Mouse (Mus musculus) c-Kit-positive CD71-negative TER-119-negative erythroid progenitor cells, embryonic 14.5 days (primary cell): Measurements from ENCODE around the gene Gm9844.
A peak's percentile ranks its signal among the peaks of the same experiment; 100 is the strongest.
"Not testable (repeated sequence)": the region's sequence is repeated elsewhere in the genome, so short reads cannot be mapped to it uniquely, and the experiment has no call there.

Experiments
- DNase-seq: peaks from one replicate; pipeline ENCODE4 v3.0.0-alpha.2; 2013; ENCODE audit warnings: low read depth

Gene Gm9844

DNA sequence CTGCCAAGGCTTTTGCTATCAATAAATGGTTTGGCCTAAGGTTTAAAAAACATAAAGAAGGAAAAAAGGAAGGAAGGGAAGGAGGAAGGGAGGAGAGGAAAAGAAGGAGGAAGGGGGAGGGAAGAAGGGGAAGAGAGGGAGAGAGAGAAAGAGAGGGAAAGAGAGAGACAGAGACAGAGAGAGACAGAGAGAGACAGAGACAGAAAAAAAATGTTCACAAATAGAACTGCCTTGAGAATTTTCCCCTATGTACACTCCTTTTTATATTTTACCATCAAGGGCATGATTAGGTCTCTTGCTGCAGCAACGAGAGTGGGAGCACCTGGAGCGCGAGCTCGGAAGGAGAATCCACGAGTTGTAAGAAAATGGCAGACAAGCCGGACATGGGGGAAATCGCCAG lies at the start of gene Gm9844:
Gm9844 (plus strand) TSS at position 301 of the 400 bp plus-strand sequence.
- DNase-seq: no peak

DNA sequence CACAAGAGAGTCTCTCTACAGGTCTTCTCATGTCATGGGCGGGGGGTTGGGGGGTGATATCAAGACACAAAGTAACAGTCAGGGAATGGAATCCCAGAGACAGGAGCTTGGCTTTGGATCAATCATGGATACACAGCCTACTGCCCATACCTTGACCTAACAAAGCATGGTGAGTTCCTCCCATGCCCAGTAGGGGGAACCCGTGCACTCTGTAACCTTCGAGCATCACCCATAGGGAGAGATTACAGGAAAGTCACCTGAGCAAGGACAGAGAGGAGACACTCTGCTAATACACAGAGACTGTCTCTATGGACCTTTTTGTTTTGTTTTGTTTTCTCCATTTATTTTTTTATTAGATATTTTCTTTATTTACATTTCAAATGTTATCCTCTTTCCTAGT lies 44.5 kb upstream of the Gm9844 start:
- peak; percentile 77 for DNase-seq

GRCm38 (mm10) chr7:24824452-24824851 lies 37.6 kb upstream of the Gm9844 start:
- no peak for DNase-seq

- DNase-seq: no peak
Measured at GRCm38 (mm10) chr7:24827181-24827580, 34.8 kb upstream of the Gm9844 start.

- DNase-seq: not testable (repeated sequence)
Measured at GRCm38 (mm10) chr7:24838732-24839409, 23.1 kb upstream of the Gm9844 start.

DNA sequence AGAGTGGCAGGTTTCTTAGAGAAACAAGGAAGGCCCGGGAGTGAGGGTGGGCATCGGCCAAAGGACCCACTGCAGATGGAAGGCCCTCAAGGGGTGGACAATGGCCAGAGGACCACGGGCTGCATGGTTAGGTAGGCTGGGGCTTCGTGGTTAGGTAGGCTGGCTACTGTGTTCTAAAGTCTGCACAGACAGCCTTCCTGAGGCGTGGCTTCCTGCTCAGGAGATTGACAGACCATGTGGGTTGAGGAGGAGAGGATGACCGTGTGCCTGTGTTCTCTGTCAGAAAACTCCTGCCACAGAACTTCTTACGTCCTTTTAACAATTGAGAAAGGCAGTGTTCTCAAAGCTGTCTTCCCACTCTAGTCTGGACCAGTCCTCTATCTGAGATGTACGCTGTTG lies 22.6 kb upstream of the Gm9844 start:
- no peak for DNase-seq

DNA sequence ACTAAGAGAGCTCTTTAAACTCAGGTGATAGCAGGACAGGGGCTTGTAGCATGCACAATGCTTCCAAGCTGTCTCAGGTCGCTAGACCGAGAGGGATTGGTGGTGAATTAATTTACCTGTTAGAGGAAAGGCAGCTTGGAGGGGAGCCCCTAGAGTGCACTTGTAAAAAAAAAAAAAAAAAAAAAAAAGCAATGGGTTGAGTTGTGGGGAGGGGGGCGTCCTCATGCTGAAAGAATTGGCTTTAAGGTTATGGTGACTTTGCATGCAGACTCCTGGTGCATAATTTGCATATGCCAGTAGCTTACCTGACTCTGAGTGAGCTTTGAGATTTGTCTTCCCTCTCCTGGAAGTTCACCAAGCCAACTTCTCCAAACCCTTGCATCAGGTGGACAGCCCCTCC lies 21.7 kb upstream of the Gm9844 start:
- no peak for DNase-seq

- no peak for DNase-seq
Measured at GRCm38 (mm10) chr7:24841009-24841408, 21.0 kb upstream of the Gm9844 start.

- DNase-seq: no peak
Measured at GRCm38 (mm10) chr7:24844144-24844543, 17.9 kb upstream of the Gm9844 start.

- DNase-seq: no peak
Measured at GRCm38 (mm10) chr7:24845181-24845580, 16.8 kb upstream of the Gm9844 start.

- peak; percentile 67 for DNase-seq
Measured at GRCm38 (mm10) chr7:24845713-24846112, 16.3 kb upstream of the Gm9844 start.

DNA sequence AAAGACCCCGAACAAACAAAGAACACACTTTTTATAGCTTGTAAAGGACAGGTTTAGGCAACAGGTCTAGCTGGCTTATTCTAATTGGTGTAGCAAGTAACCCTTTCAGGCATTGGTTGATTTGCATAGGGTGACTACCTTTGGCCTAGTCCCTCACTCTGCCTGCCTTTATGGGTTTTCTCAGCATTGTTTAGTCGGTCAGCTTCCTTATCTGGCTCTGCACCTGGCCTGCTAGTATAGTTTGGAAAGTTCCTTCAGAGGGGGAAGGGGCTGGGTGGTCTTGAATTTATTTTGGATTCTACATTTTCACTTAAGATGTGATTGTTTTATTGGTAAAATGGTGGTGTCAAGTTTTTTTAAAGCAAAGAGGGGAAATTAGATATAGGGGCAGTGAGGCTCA lies 15.4 kb upstream of the Gm9844 start:
- not testable (repeated sequence) for DNase-seq

DNA sequence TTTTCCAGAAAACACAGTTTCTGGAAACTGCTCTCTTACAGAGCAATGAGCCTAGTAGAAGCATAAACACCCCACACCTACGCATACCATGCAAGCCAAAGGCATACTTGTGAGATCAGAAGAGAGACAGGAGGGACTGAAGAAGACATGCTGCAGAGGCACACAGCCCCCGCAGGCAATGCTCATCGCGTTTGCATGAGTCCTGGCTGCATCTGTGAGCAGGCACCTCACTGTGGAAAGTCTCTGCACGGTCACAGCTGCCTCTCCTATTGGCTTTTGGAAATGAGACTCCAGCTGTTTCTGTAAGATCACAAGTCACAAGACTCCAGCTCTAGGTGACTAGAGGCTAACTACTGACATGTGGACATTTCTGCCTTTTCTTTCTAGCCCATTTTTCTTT lies 11.9 kb upstream of the Gm9844 start:
- DNase-seq: no peak

GRCm38 (mm10) chr7:24850899-24851303 lies 11.1 kb upstream of the Gm9844 start:
- DNase-seq: peak; percentile 69

GRCm38 (mm10) chr7:24851596-24852325 lies 10.3 kb upstream of the Gm9844 start:
- no peak for DNase-seq

- peak; percentile 70 for DNase-seq
Measured at GRCm38 (mm10) chr7:24852557-24853232, 9.3 kb upstream of the Gm9844 start.

DNA sequence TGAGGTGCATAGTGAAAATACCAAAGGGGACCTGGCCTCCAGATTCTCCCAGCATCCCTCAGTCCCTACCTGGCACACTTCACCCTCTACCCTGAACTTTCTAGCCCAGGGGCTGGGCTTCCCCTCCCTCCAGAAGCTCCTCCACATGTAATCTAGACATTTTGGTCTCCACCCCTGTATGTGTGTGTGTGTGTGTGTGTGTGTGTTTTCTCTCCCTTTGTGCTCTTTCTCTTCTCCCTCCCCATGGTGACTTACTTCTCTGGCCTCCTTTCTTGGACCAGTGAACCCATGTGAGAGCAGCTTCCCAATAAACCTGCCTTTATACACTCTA lies 8.8 kb upstream of the Gm9844 start:
- DNase-seq: no peak

DNA sequence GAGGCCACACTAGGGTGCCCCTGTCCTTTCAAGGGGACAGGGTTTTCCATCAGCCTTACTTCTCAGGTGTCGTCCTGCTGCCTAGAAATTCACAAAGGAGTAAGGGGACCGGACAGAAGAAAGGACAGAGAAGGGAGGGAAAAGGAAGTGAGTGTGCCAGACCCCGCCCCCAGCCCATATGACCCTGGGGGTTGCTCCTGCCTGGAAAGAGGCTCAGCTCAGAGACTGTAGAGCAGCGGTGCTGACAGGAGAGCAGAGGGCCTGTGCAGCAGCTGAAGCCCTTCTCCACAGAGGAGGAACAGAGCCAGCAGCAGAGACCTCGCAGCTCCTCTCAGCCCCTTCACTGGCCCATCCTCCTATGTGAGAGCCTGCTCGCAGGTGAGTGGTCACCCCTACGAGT lies 8.3 kb upstream of the Gm9844 start:
- no peak for DNase-seq

DNA sequence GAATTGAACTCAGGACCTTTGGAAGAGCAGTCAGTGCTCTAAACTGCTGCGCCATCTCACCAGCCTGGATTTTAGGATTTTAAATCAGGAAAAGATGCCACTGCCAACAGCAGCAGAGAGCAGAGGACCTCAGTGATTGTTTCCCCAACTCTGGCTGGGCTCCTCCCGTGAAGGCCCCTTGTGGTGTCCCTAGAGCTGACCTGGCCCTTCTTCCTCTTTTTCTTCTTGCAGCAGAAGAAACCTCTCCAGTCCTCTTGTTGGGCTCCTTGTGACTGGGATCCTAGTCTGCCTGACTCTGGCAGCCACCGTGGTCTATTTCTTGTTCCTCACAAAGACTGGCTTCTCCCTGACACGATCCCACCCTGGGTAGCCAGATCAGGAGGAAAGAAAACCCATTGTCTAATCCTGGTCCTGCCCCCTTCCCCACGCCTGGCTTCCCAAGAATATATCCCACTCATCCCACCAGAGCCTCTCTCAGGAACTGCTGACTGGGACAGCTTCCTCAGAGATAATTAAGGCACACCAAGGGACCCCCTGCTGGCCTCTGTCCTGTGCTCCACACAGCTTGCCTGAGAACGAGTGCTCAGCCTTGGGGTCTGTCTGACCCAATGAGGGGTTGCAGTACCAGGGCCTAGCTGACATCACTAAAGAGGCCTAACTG lies 5.4 kb upstream of the Gm9844 start:
- DNase-seq: no peak

- DNase-seq: no peak
Measured at GRCm38 (mm10) chr7:24859234-24859633, 2.8 kb upstream of the Gm9844 start.

GRCm38 (mm10) chr7:24862853-24863252 lies 840 bp downstream of the Gm9844 start:
- no peak for DNase-seq

GRCm38 (mm10) chr7:24864156-24864555 lies 2.1 kb downstream of the Gm9844 start:
- no peak for DNase-seq

DNA sequence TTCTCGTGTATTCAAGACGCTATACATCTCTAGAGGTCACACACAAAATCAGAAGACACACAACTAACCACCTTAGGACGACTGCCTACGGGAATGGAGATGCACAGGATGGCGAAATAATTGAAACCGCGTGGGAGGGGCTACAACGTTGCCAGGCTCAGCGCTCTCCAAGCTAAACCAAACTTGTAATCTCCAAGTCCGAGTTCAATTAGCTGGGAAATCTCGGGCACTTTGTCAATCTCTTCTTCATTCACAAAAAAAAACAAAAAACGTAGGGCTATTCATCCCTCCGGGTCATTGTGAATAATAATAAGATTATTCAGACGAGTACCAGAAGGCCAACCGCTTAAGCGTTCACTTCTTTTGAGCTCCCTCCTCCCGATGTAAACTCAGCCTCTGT lies 7.1 kb downstream of the Gm9844 start:
- DNase-seq: no peak
